Mouse (Mus musculus) liver, adult 2 months (tissue): ENCODE measurements around the gene Dennd6b.

Experiments
- CTCF ChIP-seq: fragments of 200-500 bp; IDR thresholded peaks from 2 replicates; pipeline ENCODE4 v1.5.1; 2011; ENCODE audit warnings: low read depth, low read length, control low read depth
- POLR2A ChIP-seq: fragments of 200-500 bp; IDR thresholded peaks from 2 replicates; pipeline ENCODE4 v1.6.1; 2011; ENCODE audit warnings: low read length, control low read depth; ENCODE audit not compliant: insufficient read depth; ENCODE audit errors: extremely low read depth

DNA sequence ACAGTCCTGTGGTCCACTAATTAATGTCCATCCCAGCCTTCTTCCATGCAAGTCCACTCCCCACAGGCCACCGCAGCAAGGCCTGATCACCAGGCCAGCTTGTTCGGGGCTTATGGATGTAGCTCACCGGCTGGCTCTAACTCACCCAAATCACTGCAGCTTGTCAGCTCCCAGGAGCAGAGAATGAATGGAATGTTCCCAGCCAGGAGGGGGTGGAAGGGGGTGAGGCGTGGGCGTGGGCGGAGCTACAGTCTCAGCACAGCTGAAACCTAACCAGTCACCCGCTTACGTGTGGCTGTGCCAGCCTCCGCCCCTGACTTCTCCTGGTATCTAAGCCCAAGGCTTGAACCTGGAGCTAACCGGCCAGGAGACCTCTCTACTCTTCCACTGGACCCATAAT, 26.9 kb downstream of the Dennd6b start:
- TF ChIP-seq CTCF, result no peak
- TF ChIP-seq POLR2A, result no peak
